Mouse (Mus musculus) midbrain, postnatal 0 days (tissue): ENCODE data around the gene Dmtf1. TPM values are rescaled to one million over a fixed set of nuclear protein-coding genes. Genes with fewer than 3 reads are reported as not detected.
A peak's percentile ranks its signal among the peaks of the same experiment; 100 is the strongest.

ENCODE experiments used
- ATAC-seq: fragments of 200-750 bp; cut with Nextera tagmentation; 2 replicates; pipeline ENCODE4 v1.8.0; 2017; ENCODE audit warnings: moderate number of reproducible peaks, mild to moderate bottlenecking, moderate TSS enrichment, moderate library complexity; ENCODE audit not compliant: low FRiP score
- DNase-seq: peaks from one replicate; pipeline ENCODE4 v3.0.0-alpha.2; 2015; ENCODE audit warnings: low spot score
- H3K27ac ChIP-seq: fragments of 300-500 bp; sonication (generic); 2 replicates; pipeline ENCODE4 v1.5.1; 2014; ENCODE audit warnings: low read depth, mild to moderate bottlenecking, low read length, mixed read lengths
- H3K27me3 ChIP-seq: fragments of 300-500 bp; sonication (generic); 2 replicates; pipeline ENCODE4 v1.6.1; 2014; ENCODE audit warnings: low read length, control low read depth, mixed read lengths; ENCODE audit not compliant: insufficient read depth
- H3K36me3 ChIP-seq: fragments of 300-500 bp; sonication (generic); 2 replicates; pipeline ENCODE4 v1.6.1; 2014; ENCODE audit warnings: low read length, control low read depth, mixed read lengths; ENCODE audit not compliant: insufficient read depth
- H3K4me1 ChIP-seq: fragments of 300-500 bp; sonication (generic); 2 replicates; pipeline ENCODE4 v1.6.1; 2014; ENCODE audit warnings: mild to moderate bottlenecking, control low read depth, antibody characterized with exemption, low read length, mixed read lengths; ENCODE audit not compliant: insufficient read depth
- H3K4me2 ChIP-seq: fragments of 300-500 bp; sonication (generic); 2 replicates; pipeline ENCODE4 v1.6.1; 2014; ENCODE audit warnings: low read depth, mild to moderate bottlenecking, low read length, mixed read lengths; ENCODE audit not compliant: poor library complexity, severe bottlenecking
- H3K4me3 ChIP-seq: fragments of 300-500 bp; sonication (generic); 2 replicates; pipeline ENCODE4 v1.5.1; 2014; ENCODE audit warnings: low read depth, mild to moderate bottlenecking, low read length, moderate library complexity
- H3K9ac ChIP-seq: fragments of 300-500 bp; sonication (generic); replicated peaks from 2 replicates; pipeline ENCODE4 v1.6.1; 2014; ENCODE audit warnings: mild to moderate bottlenecking, low read length, moderate library complexity, mixed read lengths; ENCODE audit not compliant: poor library complexity, severe bottlenecking
- H3K9me3 ChIP-seq: fragments of 300-500 bp; sonication (generic); 2 replicates; pipeline ENCODE4 v1.6.1; 2016; ENCODE audit warnings: low read length, control low read depth
- CTCF ChIP-seq: IDR thresholded peaks from 2 replicates; pipeline ENCODE4 v1.5.1; 2016; ENCODE audit warnings: antibody characterized with exemption, mild to moderate bottlenecking
- WGBS: fragments of 180-500 bp; shearing (Covaris S2); extraction: QIAGEN DNeasy Blood & Tissue Kit; methylation state at CpG from one replicate; pipeline ENCODE4 v1.1.7; 2014; 5-methylcytosine and 5-hydroxymethylcytosine counted together
- polyA plus RNA-seq: library from polyadenylated mRNA; unstranded; fragments of >200 nt; fragmentation: Nextera tagmentation; extraction: Ambion mirVana; gene quantifications from 2 replicates; pipeline ENCODE4 v1.2.1, GENCODE M21; 2015
- total RNA-seq: library from RNA; depleted of rRNA; stranded (reverse); fragments of >200 nt; gene quantifications from 2 replicates; pipeline ENCODE4 v1.2.3, GENCODE M21; 2014

The Dmtf1 gene
- total and polyA plus RNA-seq, 2 experiments from 2014 or later = 29.7 to 38.7 TPM

- no peak overlapping the region for H3K4me2 ChIP-seq
- H3K9ac ChIP-seq = no peak overlapping the region
- ATAC-seq (no peak), DNase-seq (no peak)
- no peaks in the 10 kb centered on the region for H3K27me3 ChIP-seq
- H3K27ac ChIP-seq = no peak overlapping the region
- H3K9me3 ChIP-seq = no peaks in the 10 kb centered on the region
- no peaks in the 10 kb centered on the region for H3K4me1 ChIP-seq
- no peak overlapping the region for H3K4me3 ChIP-seq
- no peak for TF ChIP-seq CTCF
- WGBS = 91% methylated on average over 3 of the region's 3 CpGs
- H3K36me3 ChIP-seq = no peaks in the 10 kb centered on the region
Measured at GRCm38 (mm10) chr5:9163411-9163810, 1.8 kb upstream of the Dmtf1 start.

GRCm38 (mm10) chr5:9162088-9162487 lies 512 bp upstream of the Dmtf1 start:
- Histone ChIP-seq H3K4me1 (no peaks in the 10 kb centered on the region), H3K27ac (peak overlapping the region; percentile 97), H3K9me3 (no peaks in the 10 kb centered on the region), H3K27me3 (no peaks in the 10 kb centered on the region), H3K9ac (peak overlapping the region; percentile 33), H3K4me2 (peak overlapping the region; percentile 68), H3K4me3 (peak overlapping the region; percentile 90), H3K36me3 (no peaks in the 10 kb centered on the region)
- no peak for TF ChIP-seq CTCF
- peak; percentile 43 for ATAC-seq
- WGBS = 17% methylated on average over 7 of the region's 7 CpGs
- peak; percentile 9 for DNase-seq

DNA sequence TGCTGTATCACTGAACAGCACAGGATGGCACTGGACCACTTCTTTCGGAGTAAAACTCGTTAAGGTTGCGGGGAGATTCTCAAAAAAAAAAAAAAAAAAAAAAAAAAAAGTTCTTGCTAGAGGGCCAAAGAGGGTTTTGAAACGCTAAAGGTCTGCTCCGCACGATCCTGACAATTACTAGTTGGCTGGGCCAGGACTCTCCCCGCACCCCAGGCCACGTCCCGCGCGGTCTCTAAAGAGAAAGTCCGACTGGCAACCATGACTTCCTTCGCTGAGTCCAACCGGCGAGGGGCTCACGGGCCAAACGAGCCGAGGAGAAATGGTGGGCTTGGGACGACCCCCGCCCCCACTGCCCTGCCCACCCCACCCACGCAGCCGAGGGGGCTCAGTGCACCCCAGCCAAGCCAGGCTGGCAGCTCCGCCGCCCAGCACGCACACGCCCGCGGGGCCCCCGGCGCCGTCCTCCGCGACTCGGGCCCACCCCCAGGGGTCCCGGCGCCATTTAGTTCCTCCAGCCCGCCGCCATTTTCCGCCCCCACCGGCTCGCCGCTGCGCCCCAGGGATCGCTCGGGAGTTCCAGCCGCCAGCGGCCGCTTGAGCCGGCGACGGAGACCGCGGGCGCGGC lies 633 bp downstream of the Dmtf1 start:
- H3K4me2 ChIP-seq = peak overlapping the region; percentile 61
- 0 out of 2 replicates have a peak, but pooled peaks have one; percentile 14 for TF ChIP-seq CTCF
- H3K4me3 ChIP-seq = peak overlapping the region; percentile 90
- peak overlapping the region; percentile 79 for H3K9ac ChIP-seq
- no peaks in the 10 kb centered on the region for H3K27me3 ChIP-seq
- H3K4me1 ChIP-seq = no peaks in the 10 kb centered on the region
- H3K27ac ChIP-seq = peak overlapping the region; percentile 97
- H3K9me3 ChIP-seq = no peaks in the 10 kb centered on the region
- no peaks in the 10 kb centered on the region for H3K36me3 ChIP-seq
- DNase-seq = peak; percentile 43
- WGBS = under 1% methylated on average over 49 of the region's 55 CpGs
- peak; percentile 76 for ATAC-seq

DNA sequence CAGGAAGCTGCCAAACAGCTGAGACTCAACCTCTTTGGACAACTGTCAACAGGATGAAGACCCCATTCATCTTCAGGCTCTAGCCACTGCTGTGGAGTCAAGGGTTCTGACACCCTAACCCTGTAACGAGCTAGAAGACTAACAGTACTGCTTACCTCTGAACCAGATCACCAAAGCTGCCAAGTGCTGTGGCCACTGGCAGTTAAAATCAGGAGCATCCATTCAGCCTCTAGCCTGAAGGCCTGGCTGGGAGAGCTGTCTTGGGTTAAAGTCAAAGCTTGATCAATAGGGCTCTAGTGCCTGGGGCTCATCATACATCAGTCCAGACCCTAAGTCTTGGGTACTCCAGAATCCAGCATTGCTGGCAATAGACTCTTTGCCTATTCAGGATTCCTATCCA lies 4.2 kb downstream of the Dmtf1 start:
- ATAC-seq = no peak
- 90% methylated on average over 1 of the region's 1 CpGs for WGBS
- TF ChIP-seq CTCF = no peak

DNA sequence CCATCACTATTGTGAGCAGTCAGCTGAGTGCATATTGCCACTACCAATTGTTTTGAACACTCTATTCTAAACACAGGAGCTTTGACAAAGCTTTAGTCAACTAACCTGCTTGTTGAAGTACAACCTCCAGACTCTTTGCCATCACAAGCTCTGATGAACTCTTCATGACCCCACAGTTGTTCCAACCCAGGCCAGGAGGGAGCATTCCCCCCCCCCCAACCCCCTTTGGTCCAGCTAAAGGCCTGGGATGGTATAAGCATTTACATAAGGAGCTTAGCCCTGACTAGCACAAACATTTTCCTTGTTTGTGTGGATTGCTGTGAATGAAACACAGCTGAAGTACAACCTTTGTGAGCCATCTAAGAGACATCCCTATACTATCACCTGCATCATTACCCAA lies 4.8 kb downstream of the Dmtf1 start:
- H3K4me2 ChIP-seq = no peak overlapping the region
- no peak overlapping the region for H3K4me3 ChIP-seq
- ATAC-seq = no peak
- no peaks in the 10 kb centered on the region for H3K9me3 ChIP-seq
- no peaks in the 10 kb centered on the region for H3K4me1 ChIP-seq
- no peak for TF ChIP-seq CTCF
- no peaks in the 10 kb centered on the region for H3K36me3 ChIP-seq
- no peak overlapping the region for H3K9ac ChIP-seq
- no peak for DNase-seq
- no peaks in the 10 kb centered on the region for H3K27me3 ChIP-seq
- H3K27ac ChIP-seq = no peak overlapping the region

More for the DNA sequence above, 4.2 kb downstream of the Dmtf1 start:
- no peaks in the 10 kb centered on the region for H3K9me3 ChIP-seq
- H3K27me3 ChIP-seq = no peaks in the 10 kb centered on the region
- no peak overlapping the region for H3K27ac ChIP-seq
- H3K4me2 ChIP-seq = no peak overlapping the region
- no peak for DNase-seq
- H3K36me3 ChIP-seq = no peaks in the 10 kb centered on the region
- H3K9ac ChIP-seq = no peak overlapping the region
- no peaks in the 10 kb centered on the region for H3K4me1 ChIP-seq
- H3K4me3 ChIP-seq = no peak overlapping the region

- no peak for ATAC-seq
- Histone ChIP-seq H3K27me3 (no peaks in the 10 kb centered on the region), H3K9me3 (no peaks in the 10 kb centered on the region), H3K9ac (no peak overlapping the region), H3K36me3 (peaks cover 14% of the 10 kb centered on the region), H3K27ac (no peak overlapping the region), H3K4me2 (no peak overlapping the region), H3K4me1 (no peaks in the 10 kb centered on the region), H3K4me3 (no peak overlapping the region)
- WGBS = 92% methylated on average over 8 of the region's 8 CpGs
- no peak for TF ChIP-seq CTCF
- DNase-seq = no peak
Measured at GRCm38 (mm10) chr5:9149273-9149850, 12.2 kb downstream of the Dmtf1 start.
